Mouse (Mus musculus): ENCODE measurements around the gene Abca16. TPM values are rescaled to one million over a fixed set of nuclear protein-coding genes. Genes with fewer than 3 reads are reported as not detected.

The Abca16 gene
- not detected in 2 replicates for polyA plus RNA-seq (2012; ENCODE audit: low replicate concordance)

DNA sequence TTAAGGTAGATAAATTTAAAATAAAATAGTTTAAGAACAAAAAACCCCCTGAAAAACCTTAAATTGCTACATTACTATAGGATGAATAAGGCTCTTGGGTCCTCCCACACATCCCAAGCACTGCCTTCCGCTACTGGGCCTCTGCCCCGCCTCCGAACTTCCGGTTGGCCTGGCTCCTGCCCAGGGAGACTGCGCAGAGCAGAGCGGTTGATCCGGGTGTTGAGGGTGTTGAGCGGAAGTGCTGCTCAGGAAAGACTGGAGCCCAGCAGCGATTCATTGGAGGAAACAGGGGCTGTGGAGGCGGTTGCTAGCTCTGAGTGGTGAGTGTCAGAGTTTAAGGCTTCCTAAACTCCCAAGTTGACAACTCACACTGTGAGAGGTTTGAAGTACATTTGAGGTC is at the start of gene Abca16:
Abca16 (plus strand) TSS at position 201 of the 400 bp plus-strand sequence.

Other genes with a start within 250 kb of the Abca16 start
- not detected in 2 replicates for gene Anks4b, start 235.8 kb upstream of the Abca16 start, polyA plus RNA-seq (2012; ENCODE audit: low replicate concordance)
- gene Crym, start 207.5 kb upstream of the Abca16 start, polyA plus RNA-seq (2012; ENCODE audit: low replicate concordance) = 0.20 TPM in 1 of 2 replicates, not detected in the other
- not detected in 2 replicates for gene Abca14, start 205.7 kb upstream of the Abca16 start, polyA plus RNA-seq (2012; ENCODE audit: low replicate concordance)
- not detected in 2 replicates for gene Abca15, start 81.0 kb upstream of the Abca16 start, polyA plus RNA-seq (2012; ENCODE audit: low replicate concordance)
- gene Uqcrc2, start 225.5 kb downstream of the Abca16 start, polyA plus RNA-seq (2012; ENCODE audit: low replicate concordance) = 3.5 and 9.7 TPM in 2 replicates